Mouse (Mus musculus) cortical plate, adult 2 months (tissue): ENCODE measurements at regions not wholly inside any gene's neighbourhood (a gene's known extent, or its start where the extent isn't known, plus 50 kb on each side); places are given as distances from the start of the nearest gene placed in this dataset.

Experiments
- H3K27ac ChIP-seq: fragments of 200-500 bp; 2 replicates; pipeline ENCODE4 v1.5.1; 2012; ENCODE audit warnings: low read length, control low read depth, inconsistent platforms; ENCODE audit not compliant: insufficient read depth
- H3K4me1 ChIP-seq: fragments of 200-500 bp; 2 replicates; pipeline ENCODE4 v1.6.1; 2011; ENCODE audit warnings: low read length; ENCODE audit not compliant: control insufficient read depth, insufficient read depth
- H3K4me3 ChIP-seq: fragments of 200-500 bp; 2 replicates; pipeline ENCODE4 v1.5.1; 2011; ENCODE audit warnings: mild to moderate bottlenecking, low read length, control low read depth; ENCODE audit not compliant: insufficient read depth
- CTCF ChIP-seq: fragments of 200-500 bp; IDR thresholded peaks from 2 replicates; pipeline ENCODE4 v1.5.1; 2011; ENCODE audit warnings: mild to moderate bottlenecking, control low read depth, low read length; ENCODE audit not compliant: insufficient read depth; ENCODE audit errors: extremely low read depth
- POLR2A ChIP-seq: fragments of 200-500 bp; IDR thresholded peaks from 2 replicates; pipeline ENCODE4 v1.6.1; 2011; ENCODE audit warnings: mild to moderate bottlenecking, low read length, control low read depth; ENCODE audit not compliant: insufficient read depth; ENCODE audit errors: extremely low read depth

DNA sequence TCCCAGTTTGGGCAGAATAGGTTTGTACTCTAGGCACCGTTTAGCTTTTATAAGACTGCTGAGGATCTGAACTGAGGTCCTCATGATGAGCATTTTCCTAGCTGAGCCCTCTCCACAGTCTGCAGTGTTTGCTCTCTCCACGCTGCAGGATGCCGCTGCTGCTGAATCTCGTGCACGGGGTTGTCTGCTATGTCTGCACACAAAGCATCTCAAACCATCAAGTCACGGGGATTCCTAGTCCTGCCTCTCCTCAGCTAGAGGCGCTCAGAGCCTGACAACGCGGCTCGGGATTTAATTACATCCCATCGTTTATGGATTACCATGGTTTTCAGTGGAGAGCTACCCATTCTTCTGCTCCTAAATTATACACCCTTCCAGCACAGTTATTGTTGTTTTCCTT is 175.6 kb downstream of the Rnf144b start:
- no peaks in the 10 kb centered on the region for H3K4me1 ChIP-seq
- TF ChIP-seq POLR2A (no peak), CTCF (no peak)
- no peak overlapping the region for H3K27ac ChIP-seq
- H3K4me3 ChIP-seq: no peak overlapping the region

DNA sequence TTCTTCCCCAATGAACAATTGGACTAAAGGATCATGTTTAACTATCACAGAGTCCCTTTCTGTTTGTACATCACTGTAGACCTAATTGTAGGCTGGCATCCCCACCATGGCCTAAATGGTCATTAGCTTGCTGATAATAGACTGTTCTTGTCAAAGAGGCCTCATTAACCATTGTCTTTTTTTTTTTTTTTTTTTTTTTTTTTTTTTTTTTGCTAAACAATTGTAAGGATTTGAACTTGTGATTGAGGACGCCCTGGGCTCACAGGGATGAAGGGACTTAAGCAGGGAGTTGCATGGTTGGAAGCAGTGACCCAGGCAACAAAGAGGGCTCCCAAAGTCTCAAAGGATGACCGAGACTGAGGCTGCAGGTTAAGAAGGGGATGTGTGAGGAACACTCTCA is 178.0 kb downstream of the Rnf144b start:
- H3K4me3 ChIP-seq: no peak overlapping the region
- H3K27ac ChIP-seq: no peak overlapping the region
- H3K4me1 ChIP-seq: no peaks in the 10 kb centered on the region
- TF ChIP-seq CTCF: no peak
- no peak for TF ChIP-seq POLR2A

DNA sequence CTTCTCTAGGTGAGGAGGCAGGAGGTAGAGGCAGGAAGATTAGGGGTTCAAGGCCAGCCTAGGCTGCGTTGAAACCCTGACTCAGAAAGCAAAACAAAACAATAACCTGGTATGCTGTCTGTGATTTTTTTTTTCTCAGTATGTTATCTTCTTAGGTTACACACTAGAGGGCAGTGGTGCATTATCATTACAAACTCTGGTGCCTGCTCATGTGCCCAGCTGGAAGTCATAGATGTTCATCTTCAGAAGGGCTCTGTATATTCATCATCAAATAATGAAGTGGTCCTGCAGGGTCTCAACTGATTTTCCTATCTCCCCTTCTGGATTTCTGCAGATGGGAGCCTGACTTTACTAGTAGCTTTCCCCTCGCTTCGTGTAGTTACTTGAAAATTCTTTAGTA is 178.6 kb downstream of the Rnf144b start:
- Histone ChIP-seq H3K4me1 (no peaks in the 10 kb centered on the region), H3K27ac (no peak overlapping the region)
- TF ChIP-seq POLR2A: no peak
- TF ChIP-seq CTCF: peak; percentile 47; the same call in 1 of the 2 replicates

DNA sequence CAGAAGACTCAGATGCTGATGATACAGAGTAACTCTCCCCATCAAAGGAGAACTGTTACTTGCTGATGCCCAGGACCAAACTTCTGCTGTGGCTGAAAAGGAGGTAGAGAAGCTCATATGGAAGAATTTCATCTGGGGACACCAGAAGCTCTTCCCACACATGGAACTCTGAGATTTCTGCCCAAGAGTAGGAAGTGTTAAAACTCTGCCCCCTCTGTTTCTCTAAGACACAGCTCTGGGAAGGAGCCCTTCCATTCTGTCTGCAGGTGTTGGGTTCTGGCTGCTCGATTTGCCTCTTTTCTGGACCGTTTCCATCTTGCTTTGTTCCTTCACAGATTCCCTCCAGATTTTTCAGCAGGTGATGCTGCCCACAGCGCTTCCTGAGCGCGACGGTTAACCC is 187.0 kb downstream of the Rnf144b start:
- Histone ChIP-seq H3K4me3 (no peak overlapping the region), H3K27ac (no peak overlapping the region), H3K4me1 (no peaks in the 10 kb centered on the region)
- TF ChIP-seq POLR2A (no peak), CTCF (no peak)

More for the DNA sequence above, 178.6 kb downstream of the Rnf144b start:
- H3K4me3 ChIP-seq: no peak overlapping the region

DNA sequence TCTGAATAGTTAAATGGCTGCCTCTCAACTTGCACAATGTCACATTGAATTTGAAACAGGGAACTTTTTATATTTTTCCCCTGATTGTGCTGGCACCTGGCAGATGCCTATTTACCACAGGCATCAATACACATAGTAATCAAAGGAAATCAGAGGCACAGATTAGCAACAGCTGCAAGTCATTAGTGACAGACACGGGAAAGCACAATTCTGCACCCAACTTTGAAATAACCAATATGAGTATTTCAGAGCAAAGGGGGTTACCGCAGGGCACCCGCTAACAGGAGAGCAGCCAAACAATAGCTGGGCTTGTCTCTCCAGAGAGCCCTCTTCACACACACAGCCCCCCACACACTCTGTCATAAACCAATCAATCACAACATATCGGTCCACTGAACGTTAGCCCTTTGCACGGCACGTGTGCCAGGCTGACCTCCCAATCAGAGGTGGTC is 188.3 kb downstream of the Rnf144b start:
- H3K27ac ChIP-seq: no peak overlapping the region

DNA sequence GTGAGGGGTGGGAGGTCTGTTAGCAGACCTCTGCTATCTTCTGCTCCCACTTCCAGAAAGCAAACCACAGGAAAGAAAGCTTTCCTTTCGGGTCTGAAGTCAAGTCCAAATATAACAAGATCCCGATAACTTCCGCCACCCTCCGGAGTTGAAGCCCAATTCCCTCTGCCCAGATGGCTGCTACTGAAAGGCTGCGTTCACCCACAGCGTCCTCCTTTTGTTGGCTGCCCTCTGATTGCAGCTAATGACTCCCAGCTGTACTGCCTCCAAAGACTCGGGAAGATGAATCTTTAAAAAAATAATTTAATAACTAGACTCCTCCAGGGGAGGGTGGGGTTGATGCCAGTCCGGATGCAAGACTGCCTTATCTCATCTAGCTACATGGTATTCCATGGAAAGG is 197.1 kb downstream of the Rnf144b start:
- no peak for TF ChIP-seq POLR2A
- TF ChIP-seq CTCF: no peak
- H3K4me1 ChIP-seq: no peaks in the 10 kb centered on the region
- no peak overlapping the region for H3K4me3 ChIP-seq
- H3K27ac ChIP-seq: no peak overlapping the region

More for the DNA sequence above, 188.3 kb downstream of the Rnf144b start:
- TF ChIP-seq POLR2A: no peak
- no peak for TF ChIP-seq CTCF
- Histone ChIP-seq H3K4me1 (no peaks in the 10 kb centered on the region), H3K4me3 (no peak overlapping the region)

DNA sequence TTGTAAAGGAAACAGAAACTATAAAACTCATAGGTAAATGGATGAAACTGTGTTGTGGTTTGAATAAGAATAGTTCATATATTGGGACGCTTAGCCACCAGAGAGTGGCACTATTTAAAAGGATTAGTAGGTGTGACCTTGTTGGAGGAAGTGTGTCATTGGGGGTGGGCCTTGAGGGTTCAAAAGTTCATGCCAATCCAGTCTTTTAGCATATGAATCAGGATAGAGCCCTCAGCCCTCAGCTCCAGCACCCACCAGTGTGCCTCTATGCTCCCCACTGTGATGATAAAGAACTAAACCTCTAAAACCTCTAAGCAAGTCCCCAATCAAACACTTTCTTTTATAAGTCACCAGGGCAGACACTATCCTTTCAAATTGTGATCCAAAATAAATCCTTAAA is 199.4 kb downstream of the Rnf144b start:
- TF ChIP-seq POLR2A (no peak), CTCF (no peak)
- H3K4me1 ChIP-seq: no peaks in the 10 kb centered on the region
- no peak overlapping the region for H3K27ac ChIP-seq
- no peak overlapping the region for H3K4me3 ChIP-seq

DNA sequence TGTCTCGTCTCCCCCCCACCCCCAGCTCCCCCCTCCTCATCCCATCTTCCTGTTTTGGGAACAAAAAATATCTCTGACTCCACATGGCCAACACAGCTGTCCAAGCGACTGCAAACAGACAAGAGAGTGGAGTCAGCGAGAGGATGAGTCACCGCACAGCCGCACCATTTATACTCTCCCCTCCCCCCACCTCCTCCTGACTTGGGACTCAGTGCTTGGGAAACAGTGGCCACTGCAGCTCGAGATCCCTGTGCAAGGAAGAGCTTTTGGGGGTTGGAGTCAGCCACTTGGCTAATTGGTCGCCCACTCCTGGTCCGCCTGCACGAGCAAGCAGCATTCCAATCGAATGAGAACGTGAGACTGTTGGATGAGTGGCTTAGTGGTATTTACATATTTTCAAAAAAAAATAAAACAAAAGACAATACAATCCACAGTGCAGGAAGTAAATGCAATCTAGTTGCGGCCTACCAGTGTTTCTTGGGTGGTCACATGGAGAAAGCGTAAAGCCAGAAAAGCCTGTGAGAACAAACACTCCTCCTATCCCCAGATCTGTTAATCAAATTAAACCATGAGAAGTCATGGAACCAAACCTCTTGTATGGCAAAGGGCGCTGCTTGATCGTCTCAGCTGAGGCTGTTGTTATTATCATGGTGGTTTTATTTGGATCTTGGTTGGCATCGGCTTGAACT is 213.7 kb downstream of the Rnf144b start:
- no peak overlapping the region for H3K27ac ChIP-seq
- H3K4me3 ChIP-seq: no peak overlapping the region
- peaks cover 3% of the 10 kb centered on the region for H3K4me1 ChIP-seq
- TF ChIP-seq POLR2A: no peak
- TF ChIP-seq CTCF: no peak

DNA sequence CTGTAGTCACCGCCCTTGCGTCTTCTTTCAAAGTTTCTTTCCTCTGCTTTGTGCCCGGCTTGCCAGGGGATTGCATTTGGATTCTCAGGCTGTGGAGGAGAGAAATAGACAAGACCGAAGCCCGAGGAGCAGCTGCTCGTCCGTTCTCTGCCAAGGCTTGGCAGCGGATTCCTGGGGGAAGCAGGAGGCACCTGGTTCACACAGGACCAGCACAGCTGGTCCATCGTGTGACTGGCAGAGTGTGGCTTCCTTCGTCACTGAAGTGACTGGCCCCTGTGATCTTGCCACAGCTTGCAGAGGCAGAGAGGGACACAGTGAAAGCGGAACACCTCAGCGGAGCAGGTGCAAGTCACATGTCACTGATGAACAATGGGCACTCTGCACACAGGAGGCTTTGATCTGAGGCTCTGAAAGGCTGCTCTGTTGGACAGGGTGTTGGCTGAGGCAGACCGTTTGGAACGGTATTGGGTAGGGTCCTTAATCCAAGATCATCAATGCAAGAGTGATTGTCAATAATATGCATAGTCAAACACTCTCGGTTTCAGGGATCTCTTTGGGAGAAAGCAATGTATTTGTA is 214.5 kb downstream of the Rnf144b start:
- TF ChIP-seq CTCF (no peak), POLR2A (no peak)

DNA sequence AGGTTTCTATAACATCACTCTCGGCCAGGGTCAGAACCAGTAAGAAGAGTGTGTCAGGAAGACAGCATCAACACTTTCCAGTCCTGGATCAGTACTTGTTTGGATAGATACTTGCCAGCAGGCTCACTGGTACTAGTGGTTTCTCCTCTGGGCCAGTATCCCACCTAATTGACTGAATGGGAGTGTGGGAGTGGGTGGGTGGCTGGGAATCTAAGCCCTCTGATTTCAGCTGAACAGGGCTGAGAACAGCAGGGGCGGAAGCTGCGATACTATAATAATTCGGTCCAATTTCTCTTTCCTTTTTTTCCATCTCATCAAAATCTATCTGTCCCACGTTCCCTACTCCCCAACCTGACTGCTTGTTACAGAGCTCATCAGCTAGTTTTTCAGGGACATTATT is 217.0 kb downstream of the Rnf144b start:
- no peak overlapping the region for H3K4me3 ChIP-seq
- H3K4me1 ChIP-seq: peaks cover 3% of the 10 kb centered on the region
- no peak overlapping the region for H3K27ac ChIP-seq
- TF ChIP-seq POLR2A: no peak
- no peak for TF ChIP-seq CTCF

More for the DNA sequence above, 214.5 kb downstream of the Rnf144b start:
- no peak overlapping the region for H3K27ac ChIP-seq
- H3K4me1 ChIP-seq: peaks cover 3% of the 10 kb centered on the region
- no peak overlapping the region for H3K4me3 ChIP-seq

DNA sequence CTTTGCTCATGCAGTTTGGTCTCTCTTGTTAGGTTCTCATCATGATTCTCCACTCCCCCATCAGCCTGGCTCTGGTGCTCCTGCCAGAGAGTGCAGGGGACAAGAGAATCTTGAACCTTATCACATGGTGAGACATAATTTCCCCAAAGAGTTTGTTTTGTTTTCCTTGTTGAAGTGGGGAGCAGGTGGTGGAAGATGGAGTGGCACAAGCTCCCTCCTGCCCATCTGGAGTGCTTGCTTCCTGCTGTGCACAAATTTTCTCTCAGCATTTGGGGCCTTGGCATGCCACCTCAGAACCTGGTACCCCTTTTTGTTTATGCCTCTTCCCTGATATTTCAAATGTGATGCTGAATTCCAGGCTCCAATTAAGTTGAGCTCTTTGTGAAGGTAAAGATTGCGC is 219.9 kb downstream of the Rnf144b start:
- Histone ChIP-seq H3K4me3 (no peak overlapping the region), H3K27ac (no peak overlapping the region), H3K4me1 (no peaks in the 10 kb centered on the region)
- TF ChIP-seq CTCF: no peak
- no peak for TF ChIP-seq POLR2A
